Mouse (Mus musculus) layer of hippocampus, postnatal 36 days (tissue): ENCODE results near the gene Dapk1. TPM values are rescaled to one million over a fixed set of nuclear protein-coding genes. Genes with fewer than 3 reads are reported as not detected.
"Not testable (repeated sequence)": the region's sequence is repeated elsewhere in the genome, so short reads cannot be mapped to it uniquely, and the experiment has no call there.

ENCODE experiments used
- DNase-seq, 2 experiments: peaks; one replicate each; pipeline ENCODE4 v3.0.0; 2022
- total RNA-seq, 2 experiments: library from RNA; stranded (reverse); gene quantifications; 2 replicates each; pipeline ENCODE4 v1.2.3; 2021

Gene Dapk1
- 100 to 1,000 TPM; 130 to 158 TPM for total RNA-seq

DNA sequence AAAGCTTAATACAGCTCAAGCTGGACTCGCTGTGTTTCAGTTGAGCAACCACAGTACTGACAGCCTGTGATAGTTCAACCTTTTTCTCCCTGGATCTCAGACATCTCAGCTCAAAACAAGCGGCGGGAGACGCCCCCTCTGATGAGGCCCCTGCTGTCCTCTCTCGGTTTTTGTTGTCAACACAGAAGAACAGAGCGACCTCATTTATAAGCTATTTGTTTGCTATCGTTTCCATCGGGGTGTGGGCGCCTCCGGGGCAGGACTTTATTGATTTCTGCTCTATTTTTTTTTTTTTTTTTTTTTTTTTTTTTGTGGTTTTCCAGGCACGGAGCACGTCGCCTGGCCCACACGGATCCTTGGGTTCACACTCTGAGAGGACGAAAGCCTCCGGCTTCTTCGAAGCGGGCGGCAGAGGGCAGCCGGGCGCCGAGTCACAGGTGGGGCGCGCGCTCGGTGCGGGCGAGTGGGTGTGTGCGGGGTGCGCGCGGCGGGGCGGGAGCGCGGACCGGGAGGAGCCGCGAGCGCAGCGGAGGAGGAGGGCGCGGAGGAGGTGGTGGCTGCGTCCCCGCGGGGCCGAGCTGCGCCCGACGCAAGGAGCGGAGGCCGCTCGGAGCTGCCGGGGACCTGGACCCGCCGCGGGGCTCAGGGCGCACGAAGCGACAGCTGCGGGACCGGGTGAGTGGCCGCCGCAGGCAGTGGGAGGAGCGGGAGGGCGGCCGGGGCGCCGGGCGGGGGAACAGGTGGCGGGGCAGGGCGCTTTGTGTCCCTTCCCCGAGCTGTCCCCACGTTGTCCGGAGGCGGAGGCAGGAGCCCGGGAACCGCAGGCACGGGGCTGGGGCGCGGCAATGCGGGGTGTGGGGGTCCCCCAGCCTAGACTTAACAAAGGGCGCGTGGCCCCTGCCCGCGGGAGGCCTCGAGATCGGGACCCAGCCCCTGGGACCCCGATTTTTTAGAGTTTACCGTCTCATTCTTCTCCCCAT is at the start of gene Dapk1:
Dapk1 (plus strand) TSS at position 512 of the 980 bp plus-strand sequence.
- DNase-seq: peak; percentile 86 to 87

DNA sequence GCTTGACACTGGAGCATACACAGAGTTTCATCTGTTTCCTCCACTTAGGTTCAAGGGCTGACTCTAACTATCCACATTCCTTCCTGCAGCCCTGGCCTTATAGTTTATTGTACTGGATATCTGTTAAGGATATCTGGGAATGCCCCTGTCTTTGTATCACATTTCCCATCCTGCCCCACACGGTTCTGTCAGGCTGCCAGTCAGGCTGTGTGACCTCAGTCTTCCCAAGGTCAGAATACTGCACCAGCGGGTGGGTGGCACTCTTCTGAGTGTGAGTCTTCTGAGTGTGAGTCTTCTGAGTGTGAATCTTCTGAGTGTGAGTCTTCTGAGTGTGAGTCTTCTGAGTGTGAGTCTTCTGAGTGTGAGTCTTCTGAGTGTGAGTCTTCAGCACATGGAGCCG is 48.4 kb upstream of the Dapk1 start:
- no peak for DNase-seq

GRCm38 (mm10) chr13:60556476-60556875 is 45.3 kb upstream of the Dapk1 start:
- DNase-seq: no peak

- DNase-seq: no peak
Observed at GRCm38 (mm10) chr13:60556911-60557310, 44.8 kb upstream of the Dapk1 start.

- DNase-seq: no peak
Observed at GRCm38 (mm10) chr13:60564303-60564702, 37.4 kb upstream of the Dapk1 start.

- no peak for DNase-seq
Observed at GRCm38 (mm10) chr13:60568934-60569548, 32.7 kb upstream of the Dapk1 start.

DNA sequence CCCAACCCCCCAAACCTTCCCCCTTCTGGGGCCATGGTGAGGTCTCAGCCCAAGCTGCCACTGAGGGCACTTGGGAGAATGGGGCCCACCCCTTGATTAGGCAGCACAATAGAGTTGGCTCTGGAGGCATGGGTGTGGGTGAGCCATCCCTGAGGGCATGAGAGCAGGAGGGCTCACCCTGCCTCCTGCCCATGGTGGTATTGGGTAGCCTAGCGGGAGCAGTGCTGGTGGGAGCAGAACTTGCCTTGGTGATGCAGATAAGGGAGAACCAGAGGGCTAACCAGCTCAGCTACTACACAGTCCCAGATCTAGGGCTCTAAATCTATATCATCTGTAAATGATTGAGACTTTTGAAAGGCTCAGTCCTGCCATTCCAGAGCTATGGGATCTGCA is 32.2 kb upstream of the Dapk1 start:
- DNase-seq: no peak

DNA sequence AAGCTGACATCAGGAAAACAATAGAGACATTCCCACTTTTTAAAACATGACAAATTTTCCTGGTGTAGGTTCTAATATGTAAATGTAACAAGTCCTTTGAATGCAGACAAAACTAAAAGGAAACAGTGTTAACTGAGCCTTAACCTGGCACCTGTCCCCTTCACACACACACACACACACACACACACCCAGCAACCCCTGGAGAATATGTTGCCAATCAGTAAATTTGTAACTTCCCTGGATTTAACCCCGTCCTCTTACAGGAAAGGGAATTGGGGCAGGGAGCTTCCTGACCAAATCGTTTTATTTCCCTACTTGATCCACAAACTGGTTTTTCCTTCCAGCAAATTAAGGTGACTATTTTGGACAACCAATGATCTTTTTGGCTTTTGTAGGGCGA is 28.2 kb upstream of the Dapk1 start:
- DNase-seq: no peak

DNA sequence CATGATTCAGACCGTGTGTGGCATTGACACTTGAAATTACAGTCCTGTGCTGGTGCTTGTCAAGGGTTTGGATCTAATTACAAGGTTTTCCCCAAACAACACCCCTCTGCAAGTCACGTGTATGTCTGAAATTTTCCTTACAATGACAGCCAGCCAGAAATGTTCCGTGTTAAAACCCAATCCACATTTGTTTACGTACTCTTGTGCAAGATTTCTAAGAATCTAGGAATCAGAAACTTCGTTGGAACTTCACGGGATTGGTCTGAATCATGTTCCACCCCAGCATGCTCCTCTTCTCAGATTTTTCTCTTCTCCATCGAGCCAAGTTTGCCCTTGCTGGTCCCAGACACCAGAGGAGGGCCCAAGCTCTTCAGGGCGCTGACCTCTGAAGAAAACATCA is 27.8 kb upstream of the Dapk1 start:
- no peak for DNase-seq

DNA sequence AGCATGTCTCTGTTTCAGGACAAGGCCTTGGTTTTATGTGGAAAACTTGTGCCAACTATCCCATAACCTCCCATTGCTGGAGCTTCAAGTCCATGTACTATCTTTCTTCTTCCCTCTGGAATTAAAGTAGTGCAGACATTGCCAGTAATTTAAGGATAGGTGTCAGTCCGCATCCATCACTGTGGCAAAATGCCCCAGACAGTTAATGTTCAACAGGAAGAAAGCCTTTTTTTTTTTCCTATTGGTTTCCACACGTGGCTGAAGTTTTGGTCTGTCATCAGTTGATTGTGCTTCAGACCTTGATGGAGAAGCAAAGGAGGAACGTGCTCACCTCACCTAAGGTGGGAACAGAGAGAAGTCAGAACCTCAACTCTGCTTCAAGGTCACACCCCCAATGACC is 23.2 kb upstream of the Dapk1 start:
- no peak for DNase-seq

DNA sequence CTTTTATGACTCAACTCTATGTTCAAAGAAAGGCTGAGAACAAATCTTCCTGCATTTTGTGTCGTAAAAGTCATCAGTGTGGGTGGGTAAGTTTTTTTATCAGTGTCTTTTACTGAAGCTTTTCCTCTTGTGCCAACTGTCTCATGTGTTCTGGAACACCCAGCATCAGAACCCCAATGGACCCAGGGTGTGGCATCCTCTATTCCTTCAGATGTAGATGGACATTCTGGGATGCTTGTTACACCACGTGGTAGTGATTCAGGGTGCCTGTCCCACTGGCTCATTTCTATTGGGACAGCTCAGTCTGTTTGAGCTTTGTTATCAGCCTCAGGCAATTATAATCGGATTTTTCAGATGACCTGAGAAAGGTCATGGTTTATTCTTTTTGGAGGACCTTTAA is 6.9 kb upstream of the Dapk1 start:
- no peak for DNase-seq

GRCm38 (mm10) chr13:60595519-60595918 is 6.2 kb upstream of the Dapk1 start:
- no peak for DNase-seq

GRCm38 (mm10) chr13:60602416-60603251 is 887 bp downstream of the Dapk1 start:
- peak in 1 of 2 experiments; percentile 42 for DNase-seq

DNA sequence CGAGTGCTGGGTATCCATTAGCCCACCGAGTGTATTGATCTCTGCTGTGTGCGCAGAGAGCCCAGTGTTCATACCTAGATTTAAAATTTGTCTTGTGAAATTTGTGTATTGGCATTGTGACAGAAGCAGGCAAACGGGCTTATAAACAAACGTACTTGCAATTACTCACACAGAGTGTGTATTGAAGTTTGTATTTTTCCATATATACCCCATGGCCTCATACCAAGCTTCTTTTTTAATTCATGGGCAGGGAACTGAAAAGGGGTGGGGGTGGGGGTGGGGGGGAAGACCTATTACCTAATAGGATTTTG is 1.5 kb downstream of the Dapk1 start:
- DNase-seq: no peak

GRCm38 (mm10) chr13:60607411-60607810 is 5.7 kb downstream of the Dapk1 start:
- DNase-seq: no peak

DNA sequence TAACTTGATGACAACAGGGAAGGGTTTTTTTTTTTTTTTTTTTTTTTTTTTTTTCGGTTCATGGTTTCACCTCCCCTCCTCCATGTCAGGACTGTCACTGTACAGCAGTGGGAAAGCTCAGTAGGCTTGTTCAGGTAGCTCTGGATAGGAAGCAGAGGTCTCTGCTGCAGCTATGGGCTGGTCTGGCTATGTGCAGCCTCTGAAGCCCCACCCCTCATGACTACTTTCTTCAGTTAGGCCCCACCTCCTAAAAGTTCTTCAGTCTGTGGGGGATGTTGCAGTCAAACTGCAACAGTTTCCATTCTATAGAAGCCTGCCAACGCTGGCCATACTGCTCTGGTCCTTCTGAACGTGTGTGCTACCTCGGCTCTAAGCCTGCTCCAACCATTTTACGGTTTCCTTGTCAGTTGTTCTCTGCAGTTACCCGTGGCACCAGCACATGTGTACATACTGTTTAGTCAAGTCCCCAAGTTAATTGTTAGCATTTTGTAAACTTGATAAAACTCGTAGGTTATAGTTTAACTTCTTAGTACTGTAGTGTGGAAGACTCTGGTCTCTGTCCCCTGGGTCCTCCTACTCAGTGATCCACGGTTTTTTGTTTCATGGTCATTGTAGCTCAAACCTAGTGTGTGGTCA is 6.8 kb downstream of the Dapk1 start:
- DNase-seq: no peak

DNA sequence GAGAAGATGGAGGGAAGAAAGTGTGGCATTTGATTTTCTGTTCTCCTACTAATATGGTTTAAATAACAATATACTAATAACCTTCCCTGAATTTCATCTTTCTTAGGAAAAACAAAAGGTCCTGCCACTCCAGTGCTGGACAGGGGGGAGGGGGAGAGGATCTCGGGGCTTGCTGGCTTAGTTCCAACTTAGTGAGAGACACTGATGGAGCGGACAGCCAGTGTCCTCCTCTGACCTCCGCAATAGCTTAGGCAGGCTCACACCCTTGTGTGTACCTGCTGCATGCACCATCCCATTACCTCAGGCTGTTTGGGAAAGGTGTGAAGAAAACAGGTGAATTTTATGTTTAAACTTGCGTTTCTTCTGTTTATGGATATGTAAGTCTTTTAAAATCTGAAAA is 7.5 kb downstream of the Dapk1 start:
- no peak for DNase-seq

DNA sequence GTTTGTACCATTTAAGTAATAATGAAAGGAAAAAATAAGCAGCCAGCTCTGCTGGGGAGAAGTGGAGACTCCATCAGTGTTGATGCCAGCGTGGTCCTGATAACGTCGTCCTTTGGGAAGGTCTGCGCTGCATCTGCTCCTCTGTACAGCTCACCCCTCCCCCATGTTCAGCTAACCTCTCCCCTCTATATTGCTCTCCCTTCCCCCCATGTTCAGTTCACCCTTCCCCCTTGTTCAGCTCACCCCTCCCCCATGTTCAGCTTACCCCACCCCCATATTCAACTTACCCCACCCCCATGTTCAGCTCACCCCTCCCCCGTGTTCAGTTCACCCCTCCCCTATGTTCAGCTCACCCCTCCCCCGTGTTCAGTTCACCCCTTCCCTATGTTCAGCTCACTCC is 8.8 kb downstream of the Dapk1 start:
- no peak for DNase-seq

DNA sequence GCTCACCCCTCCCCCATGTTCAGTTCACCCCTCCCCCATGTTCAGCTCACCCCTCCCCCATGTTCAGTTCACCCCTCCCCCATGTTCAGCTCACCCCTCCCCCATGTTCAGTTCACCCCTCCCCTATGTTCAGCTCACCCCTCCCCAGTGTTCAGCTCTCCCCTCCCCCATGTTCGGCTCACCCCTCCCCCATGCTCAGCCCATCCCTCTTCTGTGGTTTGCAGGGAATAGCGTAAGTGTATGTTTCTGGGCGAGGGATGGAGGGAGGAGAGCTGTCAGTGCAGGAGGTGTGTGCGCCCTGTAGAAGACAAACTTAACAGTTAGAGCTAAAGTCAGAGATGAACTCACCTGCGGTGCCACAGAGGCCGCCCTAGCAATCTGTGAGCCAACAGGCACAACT is 9.2 kb downstream of the Dapk1 start:
- DNase-seq: not testable (repeated sequence)

DNA sequence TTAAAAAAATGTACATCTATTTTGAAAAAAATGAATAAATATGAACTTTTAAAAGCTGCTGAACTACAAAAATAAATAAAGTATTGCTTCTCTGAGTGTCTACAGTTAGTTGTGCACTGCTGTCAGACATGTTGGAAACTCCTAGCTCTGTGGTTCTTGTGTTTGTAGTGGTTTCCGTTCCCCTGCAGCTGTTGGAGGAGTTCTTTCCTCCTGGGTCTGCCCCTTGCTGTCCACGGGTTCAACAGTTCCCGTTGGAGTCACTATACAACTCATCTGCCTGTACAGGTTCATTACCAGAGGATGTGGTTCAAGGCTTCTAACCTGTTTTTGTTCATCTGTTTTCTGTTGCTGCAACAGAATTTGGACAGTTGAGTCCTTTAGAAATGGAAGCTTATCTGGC is 10.4 kb downstream of the Dapk1 start:
- DNase-seq: no peak

DNA sequence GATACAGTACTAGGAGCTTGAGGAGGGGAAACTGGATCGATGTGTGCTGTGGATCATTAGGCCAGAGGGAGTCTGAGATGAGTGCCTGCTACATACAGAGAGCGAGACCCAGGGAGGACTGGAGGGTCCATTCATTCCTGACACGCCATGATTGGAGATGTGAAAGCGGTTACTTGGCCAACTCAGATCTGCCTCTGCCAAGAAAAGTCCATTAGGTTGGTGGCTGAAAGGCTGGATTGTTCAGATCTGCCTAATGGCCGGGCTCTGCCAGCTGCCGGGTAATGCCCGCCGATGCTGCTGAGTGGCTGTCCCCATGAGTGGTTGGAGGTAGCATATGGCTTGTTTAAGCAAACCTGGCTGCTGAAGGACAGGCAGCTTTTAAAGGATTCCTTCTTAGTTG is 12.4 kb downstream of the Dapk1 start:
- DNase-seq: peak; percentile 59 to 69

- no peak for DNase-seq
Observed at GRCm38 (mm10) chr13:60615057-60615650, 13.4 kb downstream of the Dapk1 start.
